Mouse (Mus musculus): ENCODE data around the gene Zpld1.

The Zpld1 gene

GRCm38 (mm10) chr16:55297886-55298285 is at the start of gene Zpld1:
Gene Zpld1, minus strand, starts transcription at chr16:55297986.
- no peak for DNase-seq

- no peak for DNase-seq
Measured at GRCm38 (mm10) chr16:55345644-55346043, 47.9 kb upstream of the Zpld1 start.

GRCm38 (mm10) chr16:55321542-55322514 is 24.0 kb upstream of the Zpld1 start:
- peak in 1 of 2 experiments; percentile 3 for DNase-seq

GRCm38 (mm10) chr16:55316996-55317395 is 19.2 kb upstream of the Zpld1 start:
- no peak for DNase-seq

GRCm38 (mm10) chr16:55312106-55312505 is 14.3 kb upstream of the Zpld1 start:
- no peak for DNase-seq

- no peak for DNase-seq
Measured at GRCm38 (mm10) chr16:55282696-55283095, 15.1 kb downstream of the Zpld1 start.

- DNase-seq, result no peak
Measured at GRCm38 (mm10) chr16:55277447-55277846, 20.3 kb downstream of the Zpld1 start.

GRCm38 (mm10) chr16:55265281-55265680 is 32.5 kb downstream of the Zpld1 start:
- no peak for DNase-seq

- DNase-seq, result no peak
Measured at GRCm38 (mm10) chr16:55260862-55261574, 36.8 kb downstream of the Zpld1 start.

- DNase-seq, result no peak
Measured at GRCm38 (mm10) chr16:55259719-55260118, 38.1 kb downstream of the Zpld1 start.

- no peak for DNase-seq
Measured at GRCm38 (mm10) chr16:55240996-55241395, 56.8 kb downstream of the Zpld1 start.

- no peak for DNase-seq
Measured at GRCm38 (mm10) chr16:55228995-55229622, 68.7 kb downstream of the Zpld1 start.

GRCm38 (mm10) chr16:55203945-55204344 is 93.8 kb downstream of the Zpld1 start:
- DNase-seq, result no peak

- DNase-seq, result no peak
Measured at GRCm38 (mm10) chr16:55190397-55190796, 107.4 kb downstream of the Zpld1 start.

- no peak for DNase-seq
Measured at GRCm38 (mm10) chr16:55185370-55185769, 112.4 kb downstream of the Zpld1 start.
